Mouse (Mus musculus) G1E (cell line): ENCODE data around the gene Zfp609. TPM values are rescaled to one million over a fixed set of nuclear protein-coding genes. Genes with fewer than 3 reads are reported as not detected.

Source experiments
- ATAC-seq: 2 replicates; pipeline ENCODE4 v1.8.0; 2016; ENCODE audit warnings: mild to moderate bottlenecking; ENCODE audit not compliant: insufficient number of reproducible peaks, poor library complexity, low FRiP score, severe bottlenecking; ENCODE audit errors: extremely low read depth
- DNase-seq: peaks from one replicate; pipeline ENCODE4 v3.0.0; 2012; ENCODE audit warnings: low spot score
- H3K27me3 ChIP-seq: 2 replicates; pipeline ENCODE4 v1.6.1; 2012; ENCODE audit warnings: mild to moderate bottlenecking, low read length, inconsistent platforms; ENCODE audit not compliant: insufficient read depth
- H3K36me3 ChIP-seq: replicated peaks from 2 replicates; pipeline ENCODE3; 2012; ENCODE audit warnings: mild to moderate bottlenecking, inconsistent platforms
- H3K4me1 ChIP-seq: 2 replicates; pipeline ENCODE4 v1.6.1; 2012; ENCODE audit warnings: low read depth, low read length, inconsistent platforms, mixed read lengths; ENCODE audit not compliant: insufficient read depth
- H3K4me3 ChIP-seq: 2 replicates; pipeline ENCODE4 v1.5.1; 2012; ENCODE audit warnings: low read depth, mild to moderate bottlenecking, inconsistent platforms, low read length, moderate library complexity, mixed read lengths
- H3K9me3 ChIP-seq: replicated peaks from 2 replicates; pipeline ENCODE4 v1.6.1; 2012; ENCODE audit warnings: inconsistent platforms
- CTCF ChIP-seq: IDR thresholded peaks from 2 replicates; pipeline ENCODE4 v1.5.1; 2012; ENCODE audit warnings: low read depth, low read length, inconsistent platforms, mixed read lengths
- GATA1 ChIP-seq: IDR thresholded peaks from 2 replicates; pipeline ENCODE4 v1.6.1; 2012; ENCODE audit warnings: borderline replicate concordance, low read length, inconsistent platforms, mixed read lengths
- GATA2 ChIP-seq: IDR thresholded peaks from 2 replicates; pipeline ENCODE4 v1.6.1; 2012; ENCODE audit warnings: low read depth, low read length, inconsistent platforms, borderline replicate concordance
- POLR2AphosphoS5 ChIP-seq: IDR thresholded peaks from 2 replicates; pipeline ENCODE4 v1.6.1; 2012; ENCODE audit warnings: low read depth, low read length, inconsistent platforms; ENCODE audit not compliant: insufficient replicate concordance
- TAL1 ChIP-seq: conservative IDR thresholded peaks from 2 replicates; pipeline ENCODE4 v1.6.1; 2012; ENCODE audit warnings: low read depth, low read length, inconsistent platforms, mixed read lengths
- polyA plus RNA-seq: library from polyadenylated mRNA; stranded (reverse); fragments of >175 nt; gene quantifications from 2 replicates; pipeline ENCODE4 v1.2.3, GENCODE M21; 2012
- total RNA-seq, 2 experiments: library from RNA; stranded (forward) in 1 of 2; stranded (reverse) in 1 of 2; fragments of 200-1000 nt in 1 of 2; fragments of >200 nt in 1 of 2; fragmentation: Nextera tagmentation in 1 of 2; gene quantifications; 2 replicates each; pipeline ENCODE4 v1.2.3; 2014 to 2017

The Zfp609 gene
- total and polyA plus RNA-seq, 3 experiments, result 4.0 to 83.9 (median 60.3) TPM

- DNase-seq (no peak), ATAC-seq (no peak)
- Histone ChIP-seq H3K4me1 (peaks cover 19% of the 10 kb centered on the region), H3K27me3 (peaks cover 9% of the 10 kb centered on the region), H3K4me3 (no peak overlapping the region), H3K9me3 (no peaks in the 10 kb centered on the region), H3K36me3 (no peaks in the 10 kb centered on the region)
- no peak for TF ChIP-seq GATA1
- TF ChIP-seq POLR2AphosphoS5, result no peak
- no peak for TF ChIP-seq CTCF
- TF ChIP-seq TAL1, result no peak
- TF ChIP-seq GATA2, result no peak
These were observed 154.4 kb downstream of the Zfp609 start for GRCm38 (mm10) chr9:65672996-65673395.

- Histone ChIP-seq H3K27me3 (peaks cover 9% of the 10 kb centered on the region), H3K4me3 (no peak overlapping the region), H3K4me1 (peaks cover 16% of the 10 kb centered on the region), H3K36me3 (no peaks in the 10 kb centered on the region), H3K9me3 (no peaks in the 10 kb centered on the region)
- no peak for TF ChIP-seq GATA2
- no peak for TF ChIP-seq CTCF
- TF ChIP-seq GATA1, result no peak
- TF ChIP-seq TAL1, result no peak
- no peak for TF ChIP-seq POLR2AphosphoS5
- ATAC-seq (no peak), DNase-seq (no peak)
These were observed 155.9 kb downstream of the Zfp609 start for GRCm38 (mm10) chr9:65671431-65671931.

GRCm38 (mm10) chr9:65667701-65668100, 159.7 kb downstream of the Zfp609 start, which contains the start of gene Oaz2:
Oaz2 (plus strand) TSS chr9:65668001.
- no peak for TF ChIP-seq CTCF
- TF ChIP-seq POLR2AphosphoS5, result no peak
- no peak for TF ChIP-seq GATA1
- TF ChIP-seq GATA2, result no peak
- no peak for TF ChIP-seq TAL1
- Histone ChIP-seq H3K4me3 (no peak within 1 kb of the TSS), H3K4me1 (peaks cover 15% of the 10 kb centered on the region), H3K9me3 (no peaks in the 10 kb centered on the region), H3K36me3 (no peaks in the 10 kb centered on the region), H3K27me3 (peaks cover 21% of the 10 kb centered on the region)
- DNase-seq, result no peak
- ATAC-seq, result no peak

GRCm38 (mm10) chr9:65666042-65666441, 161.3 kb downstream of the Zfp609 start:
- no peak for ATAC-seq
- DNase-seq, result peak; percentile 30
- no peak overlapping the region for H3K4me3 ChIP-seq
- H3K27me3 ChIP-seq, result peaks cover 36% of the 10 kb centered on the region
- H3K4me1 ChIP-seq, result peaks cover 8% of the 10 kb centered on the region
- H3K9me3 ChIP-seq, result no peaks in the 10 kb centered on the region
- no peaks in the 10 kb centered on the region for H3K36me3 ChIP-seq
- TF ChIP-seq POLR2AphosphoS5, result no peak
- TF ChIP-seq CTCF, result peak; percentile 32

- H3K4me1 ChIP-seq, result peaks cover 8% of the 10 kb centered on the region
- TF ChIP-seq GATA1 (no peak), CTCF (peak; percentile 13; the same call in 1 of the 2 replicates), POLR2AphosphoS5 (no peak), TAL1 (no peak), GATA2 (no peak)
- no peaks in the 10 kb centered on the region for H3K9me3 ChIP-seq
- H3K36me3 ChIP-seq, result no peaks in the 10 kb centered on the region
- ATAC-seq, result no peak
- H3K27me3 ChIP-seq, result peaks cover 40% of the 10 kb centered on the region
- H3K4me3 ChIP-seq, result no peak overlapping the region
- DNase-seq, result no peak
These were observed 163.2 kb downstream of the Zfp609 start for GRCm38 (mm10) chr9:65664163-65664562.

GRCm38 (mm10) chr9:65661493-65661892, 165.9 kb downstream of the Zfp609 start:
- TF ChIP-seq GATA1 (no peak), CTCF (no peak)
- H3K4me1 ChIP-seq, result peaks cover 8% of the 10 kb centered on the region
- no peaks in the 10 kb centered on the region for H3K36me3 ChIP-seq
- no peak for ATAC-seq
- H3K9me3 ChIP-seq, result no peaks in the 10 kb centered on the region
- peaks cover 60% of the 10 kb centered on the region for H3K27me3 ChIP-seq
- H3K4me3 ChIP-seq, result no peak overlapping the region
- DNase-seq, result no peak

GRCm38 (mm10) chr9:65661029-65661428, 166.3 kb downstream of the Zfp609 start:
- DNase-seq (no peak), ATAC-seq (no peak)
- Histone ChIP-seq H3K4me3 (no peak overlapping the region), H3K27me3 (peaks cover 61% of the 10 kb centered on the region), H3K36me3 (no peaks in the 10 kb centered on the region), H3K9me3 (no peaks in the 10 kb centered on the region), H3K4me1 (peaks cover 5% of the 10 kb centered on the region)
- TF ChIP-seq TAL1 (no peak), GATA1 (no peak), GATA2 (no peak), POLR2AphosphoS5 (no peak)
